Mouse (Mus musculus) limb, embryonic 12.5 days (tissue): ENCODE measurements at regions not wholly inside any gene's neighbourhood (a gene's known extent, or its start where the extent isn't known, plus 50 kb on each side); places are given as distances from the start of the nearest gene placed in this dataset.
A peak's percentile ranks its signal among the peaks of the same experiment; 100 is the strongest.

ENCODE experiments used
- ATAC-seq: fragments of 200-750 bp; cut with Nextera tagmentation; 2 replicates; pipeline ENCODE4 v1.8.0; 2017; ENCODE audit warnings: low read depth, moderate TSS enrichment; ENCODE audit not compliant: insufficient number of reproducible peaks, insufficient read depth, low FRiP score, low TSS enrichment
- H3K27ac ChIP-seq: fragments of 300-500 bp; sonication (generic); 2 replicates; pipeline ENCODE4 v1.5.1; 2016; ENCODE audit warnings: mild to moderate bottlenecking, moderate library complexity
- H3K27me3 ChIP-seq: fragments of 300-500 bp; sonication (generic); 2 replicates; pipeline ENCODE4 v1.6.1; 2016; ENCODE audit warnings: mild to moderate bottlenecking, moderate library complexity
- H3K36me3 ChIP-seq: fragments of 300-500 bp; sonication (generic); 2 replicates; pipeline ENCODE4 v1.6.1; 2016; ENCODE audit warnings: mild to moderate bottlenecking, moderate library complexity
- H3K4me1 ChIP-seq: fragments of 300-500 bp; sonication (generic); replicated peaks from 2 replicates; pipeline ENCODE4 v1.6.1; 2016
- H3K4me2 ChIP-seq: fragments of 300-500 bp; sonication (generic); 2 replicates; pipeline ENCODE4 v1.6.1; 2016; ENCODE audit warnings: mild to moderate bottlenecking, moderate library complexity
- H3K4me3 ChIP-seq: fragments of 300-500 bp; sonication (generic); replicated peaks from 2 replicates; pipeline ENCODE4 v1.5.1; 2016; ENCODE audit warnings: mild to moderate bottlenecking
- H3K9ac ChIP-seq: fragments of 300-500 bp; sonication (generic); replicated peaks from 2 replicates; pipeline ENCODE4 v1.6.1; 2016; ENCODE audit warnings: mild to moderate bottlenecking, moderate library complexity
- H3K9me3 ChIP-seq: fragments of 300-500 bp; sonication (generic); 2 replicates; pipeline ENCODE4 v1.6.1; 2016; ENCODE audit warnings: mild to moderate bottlenecking, moderate library complexity
- WGBS: fragments of 180-500 bp; shearing (Covaris S2); methylation state at CpG from one replicate; pipeline ENCODE4 v1.1.7; 2016; 5-methylcytosine and 5-hydroxymethylcytosine counted together

DNA sequence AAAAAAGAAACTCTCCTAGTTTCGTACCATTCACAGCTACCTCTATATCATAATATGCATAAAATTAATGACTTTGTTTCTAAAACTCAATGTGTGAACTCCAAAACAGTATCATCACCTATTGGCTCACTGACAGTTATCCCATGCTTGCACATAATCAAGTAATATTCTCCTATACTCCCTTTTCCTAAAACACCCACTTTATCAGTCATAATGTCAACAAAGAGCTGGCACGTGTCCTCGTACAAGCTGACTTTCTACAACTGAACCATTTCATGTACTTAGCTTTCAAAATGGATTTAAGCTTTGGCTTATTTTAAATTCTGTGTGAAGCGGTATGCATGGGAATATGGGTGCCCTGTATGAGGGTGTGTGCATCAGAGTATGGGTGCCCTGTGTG lies 58.0 kb upstream of the Golim4 start:
- Histone ChIP-seq H3K4me1 (no peaks in the 10 kb centered on the region), H3K36me3 (no peaks in the 10 kb centered on the region), H3K27me3 (no peaks in the 10 kb centered on the region), H3K9ac (no peak overlapping the region), H3K4me3 (no peak overlapping the region), H3K27ac (no peak overlapping the region), H3K4me2 (no peak overlapping the region), H3K9me3 (no peaks in the 10 kb centered on the region)
- WGBS: 90% methylated on average over 4 of the region's 4 CpGs
- ATAC-seq: no peak

DNA sequence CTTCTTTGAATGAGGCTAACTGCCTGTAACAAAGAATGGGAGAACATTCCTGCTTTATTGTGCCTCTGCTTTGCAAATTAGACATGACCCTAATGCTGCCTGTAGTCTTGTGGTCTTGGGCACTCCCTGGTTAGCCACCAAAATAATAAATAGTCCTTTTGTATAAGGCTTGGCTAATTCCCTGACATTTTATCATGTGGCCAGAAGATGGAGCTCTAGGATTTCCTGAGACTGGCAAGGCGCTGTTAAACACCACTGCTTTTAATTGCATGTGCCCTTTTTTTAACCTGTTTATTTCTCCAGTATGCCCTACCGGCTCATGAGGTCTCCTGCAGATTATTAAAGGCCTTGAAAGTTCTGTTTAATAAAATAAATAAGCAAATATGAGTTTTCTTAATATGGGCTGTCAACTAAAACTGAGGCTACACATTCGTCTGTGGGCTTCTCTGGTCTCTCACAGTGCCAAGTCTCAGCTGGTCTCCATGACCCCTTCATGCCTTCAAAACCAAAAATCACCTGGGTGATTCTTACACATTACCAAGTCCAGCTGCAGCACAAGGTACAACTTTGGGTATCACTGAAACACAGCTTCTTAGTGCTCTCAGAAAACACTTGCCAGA lies 51.9 kb upstream of the Golim4 start:
- Histone ChIP-seq H3K27me3 (no peaks in the 10 kb centered on the region), H3K36me3 (no peaks in the 10 kb centered on the region), H3K4me2 (no peak overlapping the region), H3K4me3 (no peak overlapping the region), H3K9ac (no peak overlapping the region), H3K4me1 (no peaks in the 10 kb centered on the region), H3K9me3 (no peaks in the 10 kb centered on the region), H3K27ac (no peak overlapping the region)
- ATAC-seq: 0 out of 2 replicates have a peak, but pooled peaks have one; percentile 15
- 24% methylated on average over 3 of the region's 3 CpGs for WGBS
